Mouse (Mus musculus) midbrain, embryonic 10.5 days (tissue): ENCODE measurements around the gene Ugt2b5. TPM values are rescaled to one million over a fixed set of nuclear protein-coding genes. Genes with fewer than 3 reads are reported as not detected.
"Not testable (repeated sequence)": the region's sequence is repeated elsewhere in the genome, so short reads cannot be mapped to it uniquely, and the experiment has no call there.

Experiments used
- DNase-seq: peaks from one replicate; pipeline ENCODE4 v3.0.0-alpha.2; 2017; ENCODE audit warnings: low spot score
- H3K27ac ChIP-seq: fragments of 300-500 bp; sonication (generic); replicated peaks from 2 replicates; pipeline ENCODE4 v1.5.1; 2016; ENCODE audit warnings: mild to moderate bottlenecking
- H3K27me3 ChIP-seq: fragments of 300-500 bp; sonication (generic); 2 replicates; pipeline ENCODE4 v1.6.1; 2016; ENCODE audit warnings: low read depth, mild to moderate bottlenecking; ENCODE audit not compliant: poor library complexity, severe bottlenecking
- H3K36me3 ChIP-seq: fragments of 300-500 bp; sonication (generic); 2 replicates; pipeline ENCODE4 v1.6.1; 2016; ENCODE audit warnings: mild to moderate bottlenecking, moderate library complexity
- H3K4me1 ChIP-seq: fragments of 300-500 bp; sonication (generic); 2 replicates; pipeline ENCODE4 v1.6.1; 2016
- H3K4me3 ChIP-seq: fragments of 300-500 bp; sonication (generic); 2 replicates; pipeline ENCODE4 v1.5.1; 2016; ENCODE audit warnings: mild to moderate bottlenecking, moderate library complexity
- H3K9me3 ChIP-seq: fragments of 300-500 bp; sonication (generic); replicated peaks from 2 replicates; pipeline ENCODE4 v1.6.1; 2016; ENCODE audit warnings: mild to moderate bottlenecking
- WGBS: fragments of 180-500 bp; shearing (Covaris S2); methylation state at CpG from one replicate; pipeline ENCODE4 v1.1.7; 2016; 5-methylcytosine and 5-hydroxymethylcytosine counted together
- polyA plus RNA-seq: library from polyadenylated mRNA; unstranded; fragments of >200 nt; fragmentation: Nextera tagmentation; extraction: Ambion mirVana; gene quantifications from 2 replicates; pipeline ENCODE4 v1.2.1, GENCODE M21; 2016

Gene Ugt2b5
- polyA plus RNA-seq, result not detected in 2 replicates

- H3K27ac ChIP-seq, H3K9me3 ChIP-seq, H3K4me1 ChIP-seq, DNase-seq, H3K36me3 ChIP-seq, H3K4me3 ChIP-seq, H3K27me3 ChIP-seq: not testable (repeated sequence)
- WGBS, result 91% methylated on average over 2 of the region's 2 CpGs
Measured at GRCm38 (mm10) chr5:87140196-87140595, at the start of gene Ugt2b5. TSS of gene Ugt2b5 (minus strand) at chr5:87140318.

GRCm38 (mm10) chr5:87175780-87176179 is 35.7 kb upstream of the Ugt2b5 start:
- DNase-seq, H3K27me3 ChIP-seq, H3K36me3 ChIP-seq, H3K9me3 ChIP-seq, H3K4me1 ChIP-seq, H3K27ac ChIP-seq, H3K4me3 ChIP-seq: not testable (repeated sequence)
- 66% methylated on average over 2 of the region's 2 CpGs for WGBS

- Histone ChIP-seq H3K27me3 (no peaks in the 10 kb centered on the region), H3K27ac (no peak overlapping the region), H3K36me3 (no peaks in the 10 kb centered on the region), H3K4me3 (no peak overlapping the region), H3K9me3 (no peaks in the 10 kb centered on the region), H3K4me1 (no peaks in the 10 kb centered on the region)
- WGBS, result 78% methylated on average over 2 of the region's 2 CpGs
- no peak for DNase-seq
Measured at GRCm38 (mm10) chr5:87174671-87175070, 34.6 kb upstream of the Ugt2b5 start.

- H3K36me3 ChIP-seq, result no peaks in the 10 kb centered on the region
- H3K4me1 ChIP-seq, result no peaks in the 10 kb centered on the region
- no peak overlapping the region for H3K4me3 ChIP-seq
- WGBS, result 92% methylated on average over 8 of the region's 8 CpGs
- no peak overlapping the region for H3K27ac ChIP-seq
- H3K9me3 ChIP-seq, result no peaks in the 10 kb centered on the region
- no peak for DNase-seq
- H3K27me3 ChIP-seq, result no peaks in the 10 kb centered on the region
Measured at GRCm38 (mm10) chr5:87147741-87148454, 7.8 kb upstream of the Ugt2b5 start.

- no peak overlapping the region for H3K4me3 ChIP-seq
Measured at GRCm38 (mm10) chr5:87142865-87143456, 2.8 kb upstream of the Ugt2b5 start.

GRCm38 (mm10) chr5:87103697-87104096 is 36.4 kb downstream of the Ugt2b5 start:
- not testable (repeated sequence) for H3K27me3 ChIP-seq, H3K4me3 ChIP-seq, DNase-seq, H3K4me1 ChIP-seq, H3K36me3 ChIP-seq, H3K9me3 ChIP-seq, H3K27ac ChIP-seq
- 88% methylated on average over 1 of the region's 1 CpGs for WGBS

More at GRCm38 (mm10) chr5:87142865-87143456, 2.8 kb upstream of the Ugt2b5 start:
- peak; percentile 14 for DNase-seq
- WGBS, result 38% methylated on average over 3 of the region's 3 CpGs
- H3K36me3 ChIP-seq, result no peaks in the 10 kb centered on the region
- H3K27me3 ChIP-seq, result no peaks in the 10 kb centered on the region
- H3K4me1 ChIP-seq, result no peaks in the 10 kb centered on the region
- no peaks in the 10 kb centered on the region for H3K9me3 ChIP-seq
- no peak overlapping the region for H3K27ac ChIP-seq

GRCm38 (mm10) chr5:87092346-87093027 is 47.6 kb downstream of the Ugt2b5 start, which contains the start of gene Ugt2b36:
TSS of gene Ugt2b36 (minus strand) at chr5:87092555.
- no peaks in the 10 kb centered on the region for H3K27me3 ChIP-seq
- H3K4me1 ChIP-seq, result no peaks in the 10 kb centered on the region
- H3K27ac ChIP-seq, result no peak within 1 kb of the TSS
- no peaks in the 10 kb centered on the region for H3K9me3 ChIP-seq
- 95% methylated on average over 1 of the region's 1 CpGs for WGBS
- no peak for DNase-seq
- H3K36me3 ChIP-seq, result no peaks in the 10 kb centered on the region
- H3K4me3 ChIP-seq, result no peak within 1 kb of the TSS

GRCm38 (mm10) chr5:87091111-87091510 is 49.0 kb downstream of the Ugt2b5 start:
- H3K27ac ChIP-seq, result no peak overlapping the region
- H3K4me1 ChIP-seq, result no peaks in the 10 kb centered on the region
- no peaks in the 10 kb centered on the region for H3K9me3 ChIP-seq
- no peak overlapping the region for H3K4me3 ChIP-seq
- no peaks in the 10 kb centered on the region for H3K36me3 ChIP-seq
- no peaks in the 10 kb centered on the region for H3K27me3 ChIP-seq
- DNase-seq, result no peak

GRCm38 (mm10) chr5:87089264-87089663 is 50.9 kb downstream of the Ugt2b5 start:
- DNase-seq, result no peak
- Histone ChIP-seq H3K9me3 (no peaks in the 10 kb centered on the region), H3K27me3 (no peaks in the 10 kb centered on the region), H3K36me3 (no peaks in the 10 kb centered on the region), H3K4me3 (no peak overlapping the region), H3K27ac (no peak overlapping the region), H3K4me1 (no peaks in the 10 kb centered on the region)

- WGBS, result 79% methylated on average over 3 of the region's 3 CpGs
- Histone ChIP-seq H3K4me1 (no peaks in the 10 kb centered on the region), H3K27me3 (no peaks in the 10 kb centered on the region), H3K27ac (no peak overlapping the region), H3K36me3 (no peaks in the 10 kb centered on the region), H3K9me3 (no peaks in the 10 kb centered on the region), H3K4me3 (no peak overlapping the region)
- DNase-seq, result no peak
Measured at GRCm38 (mm10) chr5:87086269-87086668, 53.8 kb downstream of the Ugt2b5 start.

Other genes starting within 250 kb of the Ugt2b5 start
- not detected in 2 replicates for gene Ugt2b34, start 233.4 kb downstream of the Ugt2b5 start, polyA plus RNA-seq
- gene Ugt2b1, start 213.8 kb downstream of the Ugt2b5 start, polyA plus RNA-seq, result not detected in 2 replicates
- not detected in 2 replicates for gene Ugt2b35, start 139.5 kb downstream of the Ugt2b5 start, polyA plus RNA-seq
- gene Ugt2b36, start 47.8 kb downstream of the Ugt2b5 start, polyA plus RNA-seq, result not detected in 2 replicates
- gene Ugt2b37, start 114.5 kb upstream of the Ugt2b5 start, polyA plus RNA-seq, result not detected in 2 replicates
- not detected in 2 replicates for gene Ugt2a3, start 196.9 kb upstream of the Ugt2b5 start, polyA plus RNA-seq